Mouse (Mus musculus) heart, postnatal 0 days (tissue): ENCODE measurements around the gene Snx1.

Experiments
- CTCF ChIP-seq: IDR thresholded peaks from 2 replicates; pipeline ENCODE4 v1.5.1; 2016; ENCODE audit warnings: antibody characterized with exemption, control low read depth, low read depth
- EP300 ChIP-seq: IDR thresholded peaks from 2 replicates; pipeline ENCODE4 v1.6.1; 2016; ENCODE audit warnings: antibody characterized with exemption, low read depth

DNA sequence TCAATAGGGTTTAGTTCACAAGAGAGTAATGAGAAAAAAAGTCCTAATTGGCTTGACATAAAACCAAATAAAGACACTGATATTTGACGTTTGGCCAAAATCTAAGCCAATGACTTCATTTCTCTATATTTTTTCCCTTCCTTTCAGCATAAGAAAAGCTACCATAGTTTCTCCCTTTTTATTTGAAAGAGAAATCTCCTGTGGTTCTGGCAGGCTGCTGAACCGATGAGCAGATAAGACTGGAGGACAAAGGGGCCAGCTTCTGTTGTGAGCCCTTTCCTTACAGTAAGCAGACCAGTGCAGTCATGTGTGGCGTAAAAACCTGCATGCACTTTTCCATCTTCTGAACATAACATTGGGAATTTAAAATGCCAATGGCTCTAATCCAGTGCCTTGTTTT, 5.4 kb downstream of the Snx1 start:
- TF ChIP-seq CTCF (no peak), EP300 (no peak)
